Mouse (Mus musculus) kidney, embryonic 16.5 days (tissue): ENCODE data around the gene Skap1. TPM values are rescaled to one million over a fixed set of nuclear protein-coding genes. Genes with fewer than 3 reads are reported as not detected.

Experiments
- ATAC-seq: fragments of 200-750 bp; cut with Nextera tagmentation; 2 replicates; pipeline ENCODE4 v1.8.0; 2017; ENCODE audit warnings: moderate TSS enrichment; ENCODE audit not compliant: low FRiP score, low TSS enrichment
- H3K27ac ChIP-seq: fragments of 300-500 bp; sonication (generic); 2 replicates; pipeline ENCODE4 v1.5.1; 2014; ENCODE audit warnings: low read length
- H3K27me3 ChIP-seq: fragments of 300-500 bp; sonication (generic); 2 replicates; pipeline ENCODE4 v1.6.1; 2014; ENCODE audit warnings: low read length, control low read depth, mixed read lengths; ENCODE audit not compliant: insufficient read depth
- H3K36me3 ChIP-seq: fragments of 300-500 bp; sonication (generic); 2 replicates; pipeline ENCODE4 v1.6.1; 2014; ENCODE audit warnings: low read length, control low read depth, mixed read lengths; ENCODE audit not compliant: insufficient read depth
- H3K4me1 ChIP-seq: fragments of 300-500 bp; sonication (generic); 2 replicates; pipeline ENCODE4 v1.6.1; 2014; ENCODE audit warnings: low read length, control low read depth, mixed read lengths; ENCODE audit not compliant: insufficient read depth
- H3K4me2 ChIP-seq: fragments of 300-500 bp; sonication (generic); replicated peaks from 2 replicates; pipeline ENCODE4 v1.6.1; 2014; ENCODE audit warnings: low read depth, low read length
- H3K4me3 ChIP-seq: fragments of 300-500 bp; sonication (generic); 2 replicates; pipeline ENCODE4 v1.5.1; 2014; ENCODE audit warnings: mild to moderate bottlenecking, low read length
- H3K9ac ChIP-seq: fragments of 300-500 bp; sonication (generic); replicated peaks from 2 replicates; pipeline ENCODE4 v1.6.1; 2014; ENCODE audit warnings: low read length
- H3K9me3 ChIP-seq: fragments of 300-500 bp; sonication (generic); 2 replicates; pipeline ENCODE4 v1.6.1; 2016; ENCODE audit warnings: low read length, control low read depth
- WGBS: fragments of 180-500 bp; shearing (Covaris S2); extraction: QIAGEN DNeasy Blood & Tissue Kit; methylation state at CpG from one replicate; pipeline ENCODE4 v1.1.7; 2014; 5-methylcytosine and 5-hydroxymethylcytosine counted together
- polyA plus RNA-seq: library from polyadenylated mRNA; unstranded; fragments of >200 nt; fragmentation: Nextera tagmentation; extraction: Ambion mirVana; gene quantifications from 2 replicates; pipeline ENCODE4 v1.2.1, GENCODE M21; 2015

The Skap1 gene
- polyA plus RNA-seq, 1 experiment from 2014 or later = 10.1 TPM

- no peak for ATAC-seq
- H3K4me1 ChIP-seq = peaks cover 19% of the 10 kb centered on the region; the same call in 1 of the 2 replicates
- H3K27me3 ChIP-seq = peaks cover 5% of the 10 kb centered on the region; the same call in 1 of the 2 replicates
- no peaks in the 10 kb centered on the region for H3K9me3 ChIP-seq
- 75% methylated on average over 3 of the region's 3 CpGs for WGBS
- H3K27ac ChIP-seq = 0 out of 2 replicates have a peak overlapping the region, but pooled peaks have one; percentile 7
- no peak overlapping the region for H3K4me3 ChIP-seq
- H3K9ac ChIP-seq = no peak overlapping the region
- no peak overlapping the region for H3K4me2 ChIP-seq
- H3K36me3 ChIP-seq = no peaks in the 10 kb centered on the region
Measured at GRCm38 (mm10) chr11:96666924-96667323, 202.5 kb downstream of the Skap1 start.

GRCm38 (mm10) chr11:96668367-96668766, 204.0 kb downstream of the Skap1 start:
- Histone ChIP-seq H3K4me2 (no peak overlapping the region), H3K27ac (no peak overlapping the region), H3K4me1 (peaks cover 21% of the 10 kb centered on the region; the same call in 1 of the 2 replicates), H3K36me3 (no peaks in the 10 kb centered on the region), H3K27me3 (peaks cover 5% of the 10 kb centered on the region; the same call in 1 of the 2 replicates), H3K4me3 (no peak overlapping the region), H3K9ac (no peak overlapping the region), H3K9me3 (no peaks in the 10 kb centered on the region)
- no peak for ATAC-seq
- 81% methylated on average over 7 of the region's 7 CpGs for WGBS

GRCm38 (mm10) chr11:96673792-96674191, 209.4 kb downstream of the Skap1 start:
- peak; percentile 92 for ATAC-seq
- WGBS = 6% methylated on average over 6 of the region's 6 CpGs
- H3K9ac ChIP-seq = peak overlapping the region; percentile 63

GRCm38 (mm10) chr11:96674786-96675365, 210.5 kb downstream of the Skap1 start:
- H3K4me2 ChIP-seq = peak overlapping the region; percentile 36
- no peak overlapping the region for H3K9ac ChIP-seq
- no peak overlapping the region for H3K4me3 ChIP-seq
- peak; percentile 25; the same call in 1 of the 2 replicates for ATAC-seq
- peaks cover 12% of the 10 kb centered on the region for H3K27me3 ChIP-seq
- no peaks in the 10 kb centered on the region for H3K36me3 ChIP-seq
- H3K4me1 ChIP-seq = peaks cover 31% of the 10 kb centered on the region
- peak overlapping the region; percentile 31; the same call in 1 of the 2 replicates for H3K27ac ChIP-seq
- 6% methylated on average over 8 of the region's 8 CpGs for WGBS
- H3K9me3 ChIP-seq = no peaks in the 10 kb centered on the region

More at GRCm38 (mm10) chr11:96673792-96674191, 209.4 kb downstream of the Skap1 start:
- Histone ChIP-seq H3K4me1 (peaks cover 36% of the 10 kb centered on the region), H3K9me3 (no peaks in the 10 kb centered on the region), H3K27ac (no peak overlapping the region; the same call in 1 of the 2 replicates), H3K4me2 (peak overlapping the region; percentile 40), H3K36me3 (no peaks in the 10 kb centered on the region), H3K27me3 (peaks cover 9% of the 10 kb centered on the region; the same call in 1 of the 2 replicates), H3K4me3 (peak overlapping the region; percentile 5; the same call in 1 of the 2 replicates)

GRCm38 (mm10) chr11:96678026-96678425, 213.6 kb downstream of the Skap1 start:
- Histone ChIP-seq H3K36me3 (no peaks in the 10 kb centered on the region), H3K27ac (no peak overlapping the region), H3K27me3 (peaks cover 24% of the 10 kb centered on the region; the same call in 1 of the 2 replicates), H3K4me1 (peaks cover 23% of the 10 kb centered on the region), H3K9ac (no peak overlapping the region), H3K4me3 (no peak overlapping the region), H3K9me3 (no peaks in the 10 kb centered on the region), H3K4me2 (no peak overlapping the region)
- 88% methylated on average over 13 of the region's 13 CpGs for WGBS
- no peak for ATAC-seq

- Histone ChIP-seq H3K4me3 (no peak overlapping the region), H3K9ac (no peak overlapping the region), H3K4me2 (no peak overlapping the region), H3K9me3 (no peaks in the 10 kb centered on the region), H3K27me3 (peaks cover 29% of the 10 kb centered on the region; the same call in 1 of the 2 replicates), H3K36me3 (no peaks in the 10 kb centered on the region), H3K27ac (no peak overlapping the region), H3K4me1 (peaks cover 16% of the 10 kb centered on the region)
- WGBS = 93% methylated on average over 4 of the region's 4 CpGs
- ATAC-seq = no peak
Measured at GRCm38 (mm10) chr11:96679026-96679425, 214.6 kb downstream of the Skap1 start.

GRCm38 (mm10) chr11:96685381-96685780, 221.0 kb downstream of the Skap1 start:
- H3K36me3 ChIP-seq = no peaks in the 10 kb centered on the region
- 93% methylated on average over 2 of the region's 2 CpGs for WGBS
- no peak overlapping the region for H3K4me3 ChIP-seq
- peaks cover 6% of the 10 kb centered on the region; the same call in 1 of the 2 replicates for H3K4me1 ChIP-seq
- H3K27ac ChIP-seq = no peak overlapping the region
- no peak overlapping the region for H3K9ac ChIP-seq
- peaks cover 17% of the 10 kb centered on the region; the same call in 1 of the 2 replicates for H3K27me3 ChIP-seq
- ATAC-seq = no peak
- H3K4me2 ChIP-seq = no peak overlapping the region
- H3K9me3 ChIP-seq = peaks cover 16% of the 10 kb centered on the region

GRCm38 (mm10) chr11:96686713-96687280, 222.4 kb downstream of the Skap1 start:
- H3K4me1 ChIP-seq = peaks cover 6% of the 10 kb centered on the region; the same call in 1 of the 2 replicates
- peak; percentile 94 for ATAC-seq
- H3K9ac ChIP-seq = no peak overlapping the region
- 10% methylated on average over 16 of the region's 16 CpGs for WGBS
- H3K36me3 ChIP-seq = no peaks in the 10 kb centered on the region
- H3K4me2 ChIP-seq = peak overlapping the region; percentile 35
- H3K27me3 ChIP-seq = peaks cover 6% of the 10 kb centered on the region; the same call in 1 of the 2 replicates
- peak overlapping the region; percentile 66 for H3K27ac ChIP-seq
- H3K9me3 ChIP-seq = peaks cover 16% of the 10 kb centered on the region
- H3K4me3 ChIP-seq = 0 out of 2 replicates have a peak overlapping the region, but pooled peaks have one; percentile 1

GRCm38 (mm10) chr11:96692250-96692649, 227.9 kb downstream of the Skap1 start:
- WGBS = 84% methylated on average over 5 of the region's 5 CpGs
- H3K9me3 ChIP-seq = peaks cover 13% of the 10 kb centered on the region

More at GRCm38 (mm10) chr11:96692250-96692649, 227.9 kb downstream of the Skap1 start:
- Histone ChIP-seq H3K36me3 (no peaks in the 10 kb centered on the region), H3K9ac (no peak overlapping the region), H3K27ac (no peak overlapping the region), H3K27me3 (no peaks in the 10 kb centered on the region; the same call in 1 of the 2 replicates), H3K4me1 (peaks cover 12% of the 10 kb centered on the region; the same call in 1 of the 2 replicates), H3K4me3 (no peak overlapping the region), H3K4me2 (no peak overlapping the region)
- no peak for ATAC-seq
